Mouse (Mus musculus) liver, postnatal 0 days (tissue): ENCODE data around the gene Kcnab2. TPM values are rescaled to one million over a fixed set of nuclear protein-coding genes. Genes with fewer than 3 reads are reported as not detected.

Source experiments
- ATAC-seq: fragments of 200-750 bp; cut with Nextera tagmentation; 2 replicates; pipeline ENCODE4 v1.8.0; 2017; ENCODE audit warnings: mild to moderate bottlenecking, moderate library complexity
- DNase-seq: peaks from one replicate; pipeline ENCODE4 v3.0.0-alpha.2; 2016
- H3K27ac ChIP-seq: fragments of 300-500 bp; sonication (generic); 2 replicates; pipeline ENCODE4 v1.5.1; 2014; ENCODE audit warnings: antibody characterized with exemption, moderate library complexity, mild to moderate bottlenecking, low read depth
- H3K27me3 ChIP-seq: fragments of 300-500 bp; sonication (generic); 2 replicates; pipeline ENCODE4 v1.6.1; 2014; ENCODE audit warnings: low read length, control low read depth, mixed read lengths; ENCODE audit not compliant: insufficient read depth
- H3K36me3 ChIP-seq: fragments of 300-500 bp; sonication (generic); replicated peaks from 2 replicates; pipeline ENCODE4 v1.6.1; 2014; ENCODE audit warnings: mild to moderate bottlenecking, control low read depth, low read length, moderate library complexity, mixed read lengths; ENCODE audit not compliant: insufficient read depth
- H3K4me1 ChIP-seq: fragments of 300-500 bp; sonication (generic); 2 replicates; pipeline ENCODE4 v1.6.1; 2014; ENCODE audit warnings: antibody characterized with exemption, mild to moderate bottlenecking, control low read depth; ENCODE audit not compliant: insufficient read depth
- H3K4me2 ChIP-seq: fragments of 300-500 bp; sonication (generic); 2 replicates; pipeline ENCODE4 v1.6.1; 2014; ENCODE audit warnings: low read depth, mild to moderate bottlenecking, low read length, moderate library complexity, mixed read lengths
- H3K4me3 ChIP-seq: fragments of 300-500 bp; sonication (generic); 2 replicates; pipeline ENCODE4 v1.5.1; 2014; ENCODE audit warnings: low read depth, low read length
- H3K9ac ChIP-seq: fragments of 300-500 bp; sonication (generic); replicated peaks from 2 replicates; pipeline ENCODE4 v1.6.1; 2014; ENCODE audit warnings: mild to moderate bottlenecking, moderate library complexity
- H3K9me3 ChIP-seq: fragments of 300-500 bp; sonication (generic); 2 replicates; pipeline ENCODE4 v1.6.1; 2016; ENCODE audit warnings: mild to moderate bottlenecking, control low read depth, low read length, mixed read lengths
- CTCF ChIP-seq: sonication (generic); IDR thresholded peaks from 2 replicates; pipeline ENCODE4 v1.5.1; 2016; ENCODE audit warnings: antibody characterized with exemption, low read depth
- EP300 ChIP-seq: IDR thresholded peaks from 2 replicates; pipeline ENCODE4 v1.6.1; 2016; ENCODE audit warnings: antibody characterized with exemption, low read depth, mild to moderate bottlenecking
- WGBS: fragments of 180-500 bp; shearing (Covaris S2); extraction: QIAGEN DNeasy Blood & Tissue Kit; methylation state at CpG from one replicate; pipeline ENCODE4 v1.1.7; 2014; ENCODE audit not compliant: insufficient replicate concordance; 5-methylcytosine and 5-hydroxymethylcytosine counted together
- polyA plus RNA-seq: library from polyadenylated mRNA; unstranded; fragments of >200 nt; fragmentation: Nextera tagmentation; extraction: Ambion mirVana; gene quantifications from 2 replicates; pipeline ENCODE4 v1.2.1, GENCODE M21; 2015

The Kcnab2 gene
- polyA plus RNA-seq, 1 experiment from 2014 or later = 6.7 TPM

DNA sequence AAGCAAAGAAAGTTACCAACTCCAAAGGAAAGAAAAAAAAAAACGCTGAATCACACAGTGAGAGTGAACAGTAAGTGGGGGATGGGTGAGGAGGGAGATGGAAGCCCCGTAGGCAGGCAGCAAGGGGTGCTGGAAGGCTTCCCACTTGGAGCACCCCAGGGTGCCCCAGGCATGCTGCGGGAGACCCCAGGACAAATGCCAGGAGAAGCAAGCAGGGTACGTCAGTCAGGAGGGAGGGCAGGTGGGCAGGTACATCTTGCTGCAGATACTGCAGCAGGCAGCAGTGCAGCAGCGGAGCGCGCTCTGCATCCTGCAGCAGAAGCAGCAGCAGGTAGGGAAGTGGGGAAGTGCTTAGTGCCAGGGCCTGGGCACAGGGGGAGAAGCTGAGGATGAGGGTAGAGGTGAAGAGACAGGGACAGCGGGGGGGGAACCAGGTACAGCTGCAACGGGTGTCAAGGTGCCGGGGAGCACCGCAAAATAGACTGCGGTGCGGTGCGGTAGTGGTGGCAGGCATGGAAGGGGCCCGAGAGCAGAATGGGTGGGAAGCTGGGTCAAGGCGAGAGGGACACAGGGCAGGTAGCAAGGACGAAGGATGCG is 1.1 kb downstream of the Kcnab2 start, which contains the start of gene Nphp4:
Gene Nphp4 (plus strand): TSS at position 280 of the 597 bp plus-strand sequence.
- Histone ChIP-seq H3K4me3 (peak within 1 kb of the TSS; percentile 51), H3K27me3 (peaks cover 20% of the 10 kb centered on the region), H3K36me3 (no peaks in the 10 kb centered on the region), H3K4me2 (peak within 1 kb of the TSS; percentile 69), H3K9me3 (0 out of 2 replicates have a peak, but pooled peaks cover 2% of the 10 kb centered on the region), H3K9ac (no peak within 1 kb of the TSS), H3K27ac (no peak within 1 kb of the TSS), H3K4me1 (peaks cover 6% of the 10 kb centered on the region)
- WGBS = 6% methylated on average over 18 of the region's 18 CpGs
- TF ChIP-seq EP300 (no peak), CTCF (no peak)
- DNase-seq (no peak), ATAC-seq (no peak)

DNA sequence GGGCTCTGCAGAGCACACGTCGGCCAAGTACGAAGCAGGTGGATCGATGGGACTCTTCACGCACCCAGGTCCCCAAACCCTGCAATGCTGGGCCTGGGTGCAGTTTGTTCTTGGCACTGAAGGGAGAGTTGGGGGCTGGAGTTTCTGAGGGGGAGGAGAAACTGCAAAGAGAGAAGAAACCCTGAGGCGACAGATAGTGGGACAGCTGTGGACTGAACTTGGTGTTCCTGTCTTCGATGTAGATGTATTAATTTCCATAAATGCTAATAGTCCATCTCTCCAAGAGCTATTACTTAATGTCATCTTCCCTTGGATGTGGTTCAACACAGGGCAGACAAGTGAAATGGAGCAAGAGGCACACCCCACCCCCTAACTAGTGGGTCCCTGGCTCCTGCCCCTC is 1.7 kb downstream of the Kcnab2 start:
- Histone ChIP-seq H3K9me3 (0 out of 2 replicates have a peak, but pooled peaks cover 2% of the 10 kb centered on the region), H3K27me3 (peaks cover 20% of the 10 kb centered on the region), H3K36me3 (no peaks in the 10 kb centered on the region), H3K27ac (no peak overlapping the region), H3K4me2 (no peak overlapping the region), H3K4me3 (no peak overlapping the region), H3K4me1 (peaks cover 6% of the 10 kb centered on the region), H3K9ac (no peak overlapping the region)
- DNase-seq (no peak), ATAC-seq (no peak)
- WGBS = 79% methylated on average over 7 of the region's 7 CpGs
- TF ChIP-seq EP300 (no peak), CTCF (no peak)

DNA sequence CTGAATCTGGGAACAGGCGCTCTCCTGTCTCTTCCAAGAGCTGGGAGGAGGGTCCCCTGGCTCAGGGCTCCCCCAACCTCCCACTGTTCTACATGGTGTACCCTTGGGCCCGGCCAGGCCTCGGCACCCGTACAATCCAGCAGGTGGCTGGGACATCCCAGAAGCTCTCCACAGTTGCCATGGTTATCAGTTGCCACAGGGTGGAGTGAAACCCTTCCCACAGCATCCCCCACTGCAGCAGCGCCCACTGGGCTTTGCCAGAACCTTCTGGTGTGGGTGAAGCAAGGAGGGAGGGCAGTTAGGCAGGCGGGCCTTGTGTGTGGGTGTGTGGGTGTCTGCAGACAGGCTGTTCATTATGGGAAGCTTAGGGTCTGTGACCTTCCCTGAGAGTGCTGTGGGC is 9.7 kb downstream of the Kcnab2 start:
- H3K9ac ChIP-seq = no peak overlapping the region
- H3K27me3 ChIP-seq = no peaks in the 10 kb centered on the region
- no peaks in the 10 kb centered on the region for H3K4me1 ChIP-seq
- TF ChIP-seq CTCF (no peak), EP300 (no peak)
- H3K4me2 ChIP-seq = no peak overlapping the region
- WGBS = 64% methylated on average over 6 of the region's 6 CpGs
- H3K4me3 ChIP-seq = no peak overlapping the region
- no peaks in the 10 kb centered on the region for H3K36me3 ChIP-seq
- DNase-seq (no peak), ATAC-seq (no peak)
- H3K9me3 ChIP-seq = 0 out of 2 replicates have a peak, but pooled peaks cover 2% of the 10 kb centered on the region
- no peak overlapping the region for H3K27ac ChIP-seq

DNA sequence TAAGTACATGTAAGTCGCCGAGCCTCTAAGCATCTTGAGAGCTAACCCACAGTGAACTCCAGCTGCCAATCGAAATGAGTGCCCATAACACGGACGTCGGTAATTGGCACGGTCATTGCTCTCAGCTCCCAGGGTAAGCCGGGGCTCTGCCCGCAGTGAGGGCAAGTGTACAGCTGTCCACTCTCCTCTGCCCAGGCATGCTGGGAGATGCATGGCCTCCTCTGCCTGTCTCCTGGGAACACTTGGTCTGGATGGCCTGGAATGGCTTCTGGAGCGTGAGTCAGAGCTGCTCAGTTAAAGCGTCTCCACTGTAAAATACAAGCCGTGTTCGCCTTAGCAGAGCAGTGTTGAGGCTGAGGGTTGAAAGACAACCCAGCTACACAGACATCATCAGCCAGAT is 11.1 kb downstream of the Kcnab2 start:
- Histone ChIP-seq H3K4me2 (no peak overlapping the region), H3K36me3 (no peaks in the 10 kb centered on the region), H3K9me3 (0 out of 2 replicates have a peak, but pooled peaks cover under 1% of the 10 kb centered on the region), H3K9ac (no peak overlapping the region), H3K4me3 (no peak overlapping the region), H3K27me3 (no peaks in the 10 kb centered on the region), H3K27ac (no peak overlapping the region), H3K4me1 (no peaks in the 10 kb centered on the region)
- WGBS = 86% methylated on average over 13 of the region's 13 CpGs
- ATAC-seq (no peak), DNase-seq (no peak)
- TF ChIP-seq EP300 (no peak), CTCF (no peak)

DNA sequence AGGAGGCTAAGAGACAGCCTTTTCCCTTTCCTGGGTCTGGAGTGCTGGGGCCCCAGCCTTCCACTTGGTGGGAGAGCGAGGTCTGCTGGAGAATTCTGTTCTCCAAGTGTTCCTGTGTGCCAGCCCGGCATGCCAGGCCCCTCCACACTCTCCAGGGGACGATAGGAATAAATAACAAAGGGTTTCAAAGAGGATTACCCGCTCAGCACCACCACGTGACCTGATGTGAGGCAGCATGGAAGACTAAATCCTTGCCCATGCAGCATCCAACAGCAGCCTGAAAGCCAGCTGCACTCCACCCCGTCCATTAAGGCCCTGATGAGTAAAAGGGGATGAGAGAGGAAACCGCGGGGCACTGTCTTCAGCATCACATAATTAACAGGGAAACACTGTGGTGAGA is 12.6 kb downstream of the Kcnab2 start:
- DNase-seq = no peak
- Histone ChIP-seq H3K9ac (no peak overlapping the region), H3K27me3 (no peaks in the 10 kb centered on the region), H3K4me3 (no peak overlapping the region), H3K4me2 (no peak overlapping the region), H3K27ac (no peak overlapping the region), H3K36me3 (no peaks in the 10 kb centered on the region), H3K9me3 (no peaks in the 10 kb centered on the region), H3K4me1 (no peaks in the 10 kb centered on the region)
- ATAC-seq = no peak
- TF ChIP-seq CTCF (no peak), EP300 (no peak)
- 36% methylated on average over 8 of the region's 8 CpGs for WGBS

DNA sequence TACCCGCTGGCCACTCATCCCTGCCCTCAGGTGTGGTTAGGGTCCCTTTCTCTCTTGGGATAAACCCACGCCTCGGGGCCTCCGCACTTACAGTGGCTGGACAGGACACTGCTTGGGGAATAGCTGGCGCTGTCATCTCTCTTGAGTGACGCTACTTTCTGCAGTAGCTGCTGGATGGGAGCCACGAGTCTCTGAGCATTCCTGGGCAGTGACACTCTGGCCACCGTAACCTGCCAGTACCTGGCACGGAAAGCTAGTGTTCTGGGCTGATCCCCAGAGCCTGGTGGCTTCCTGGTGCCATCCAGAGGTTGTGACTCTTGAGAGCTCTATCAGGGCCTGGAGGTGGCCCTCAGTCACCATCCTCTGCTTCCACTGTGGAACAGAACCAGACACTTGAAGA is 14.5 kb downstream of the Kcnab2 start:
- ATAC-seq (no peak), DNase-seq (no peak)
- Histone ChIP-seq H3K36me3 (no peaks in the 10 kb centered on the region), H3K27me3 (no peaks in the 10 kb centered on the region), H3K9me3 (no peaks in the 10 kb centered on the region), H3K4me1 (no peaks in the 10 kb centered on the region), H3K4me2 (no peak overlapping the region), H3K4me3 (no peak overlapping the region), H3K27ac (no peak overlapping the region), H3K9ac (no peak overlapping the region)
- TF ChIP-seq EP300 (no peak), CTCF (no peak)
- 77% methylated on average over 9 of the region's 9 CpGs for WGBS
